Mouse (Mus musculus): ENCODE data around the gene Stk39. TPM values are rescaled to one million over a fixed set of nuclear protein-coding genes. Genes with fewer than 3 reads are reported as not detected.

The Stk39 gene
- polyA plus RNA-seq, 1 experiment from 2014 or later, result 45.1 TPM

DNA sequence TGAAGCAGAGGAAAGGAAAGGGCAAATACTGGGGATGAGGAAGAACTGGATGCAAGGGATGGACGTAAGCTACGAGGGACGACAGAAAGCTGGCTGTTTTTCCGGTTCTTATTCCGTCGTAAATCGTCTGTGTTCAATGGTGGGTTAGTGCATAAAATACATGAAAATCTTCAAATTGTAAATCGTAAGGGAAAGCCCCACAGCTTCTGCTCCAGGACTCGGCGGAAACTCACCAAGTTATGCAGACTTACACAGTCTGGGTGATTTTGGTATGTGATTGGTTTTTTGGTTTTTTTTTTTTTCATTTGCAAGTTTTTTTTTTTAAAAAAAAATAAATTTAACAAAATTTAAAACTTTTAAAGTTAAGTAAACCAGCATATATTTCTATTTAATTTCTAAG lies 24.0 kb downstream of the Stk39 start:
- peaks cover 2% of the 10 kb centered on the region; the same call in 1 of the 2 replicates for H3K4me1 ChIP-seq (replicated peaks; ENCODE audit: control insufficient read depth, insufficient read depth, low read length)
- no peak overlapping the region for H3K4me3 ChIP-seq (ENCODE audit: low read depth, low read length)
- ATAC-seq (replicated peaks; ENCODE audit: low FRiP score) (no peak), DNase-seq (ENCODE audit: low spot score) (no peak)
- H3K9me3 ChIP-seq (ENCODE audit: control insufficient read depth, low read length), result no peaks in the 10 kb centered on the region
- no peak overlapping the region for H3K27ac ChIP-seq (ENCODE audit: low read depth, low read length)
- no peak overlapping the region for H3K4me2 ChIP-seq (ENCODE audit: low read depth, low read length, severe bottlenecking)
- H3K27me3 ChIP-seq (ENCODE audit: control insufficient read depth, insufficient read depth, low read length), result no peaks in the 10 kb centered on the region
- no peaks in the 10 kb centered on the region; the same call in 1 of the 2 replicates for H3K36me3 ChIP-seq (ENCODE audit: control insufficient read depth, insufficient read depth, low read length)
- 96% methylated on average over 10 of the region's 10 CpGs for WGBS
- no peak overlapping the region for H3K9ac ChIP-seq (ENCODE audit: low read length)

DNA sequence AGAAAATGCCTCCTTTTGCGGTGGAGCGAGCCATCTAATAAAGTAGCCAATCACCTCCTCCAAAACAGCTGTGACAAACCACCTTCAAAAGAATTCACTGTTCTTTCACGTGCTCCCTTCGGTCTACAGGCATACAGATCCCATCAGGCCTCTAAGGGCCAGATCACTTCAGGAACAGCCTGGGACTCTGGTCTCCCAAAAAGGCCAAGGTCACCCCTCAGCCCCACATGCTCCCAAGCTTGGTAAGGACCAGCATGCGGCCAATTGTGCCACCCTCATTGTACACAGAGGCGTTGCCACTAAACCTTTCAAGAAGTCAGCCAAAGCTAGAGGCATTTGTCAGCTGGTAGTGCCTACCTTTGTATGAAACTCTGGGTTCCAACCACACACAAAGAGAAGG lies 28.9 kb downstream of the Stk39 start:
- Histone ChIP-seq H3K4me1 (replicated peaks; ENCODE audit: control insufficient read depth, insufficient read depth, low read length) (peaks cover 5% of the 10 kb centered on the region; the same call in 1 of the 2 replicates), H3K27ac (ENCODE audit: low read depth, low read length) (no peak overlapping the region), H3K4me2 (ENCODE audit: low read depth, low read length, severe bottlenecking) (no peak overlapping the region), H3K9ac (ENCODE audit: low read length) (no peak overlapping the region), H3K36me3 (ENCODE audit: control insufficient read depth, insufficient read depth, low read length) (no peaks in the 10 kb centered on the region; the same call in 1 of the 2 replicates), H3K27me3 (ENCODE audit: control insufficient read depth, insufficient read depth, low read length) (no peaks in the 10 kb centered on the region), H3K4me3 (ENCODE audit: low read depth, low read length) (no peak overlapping the region), H3K9me3 (ENCODE audit: control insufficient read depth, low read length) (no peaks in the 10 kb centered on the region)
- DNase-seq (ENCODE audit: low spot score), result no peak
- 71% methylated on average over 6 of the region's 6 CpGs for WGBS
- no peak for ATAC-seq (replicated peaks; ENCODE audit: low FRiP score)

DNA sequence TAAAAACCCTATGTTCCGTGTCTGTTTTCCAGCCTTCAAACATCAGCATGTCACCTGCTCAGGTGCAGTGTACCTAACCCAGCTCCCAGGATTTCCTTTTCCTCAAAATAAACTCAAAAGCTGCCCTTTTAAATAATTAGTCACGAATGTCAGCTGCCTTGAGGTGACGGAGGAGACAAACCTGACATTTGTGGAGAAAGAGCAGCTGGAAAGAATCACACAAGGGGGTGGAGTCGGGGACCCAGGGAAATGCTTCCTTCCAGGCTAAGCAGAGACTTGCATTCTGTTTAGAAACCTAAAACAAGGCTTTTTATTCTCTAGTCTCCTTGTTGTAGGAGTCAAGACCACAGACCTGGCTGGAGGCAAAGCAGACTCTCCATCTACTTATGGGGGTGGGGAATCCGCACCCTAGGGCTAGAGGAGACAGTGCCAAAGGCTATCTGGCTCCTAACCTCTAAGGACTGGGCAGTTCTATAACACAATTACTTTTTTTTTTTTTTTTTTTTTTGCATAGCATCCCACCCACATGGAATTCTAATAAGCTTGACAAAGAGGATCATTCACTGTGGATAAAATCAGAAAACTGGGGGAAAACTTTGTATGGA lies 29.9 kb downstream of the Stk39 start:
- ATAC-seq (replicated peaks; ENCODE audit: low FRiP score), result no peak
- no peak overlapping the region for H3K4me3 ChIP-seq (ENCODE audit: low read depth, low read length)
- H3K27me3 ChIP-seq (ENCODE audit: control insufficient read depth, insufficient read depth, low read length), result no peaks in the 10 kb centered on the region
- peaks cover 5% of the 10 kb centered on the region; the same call in 1 of the 2 replicates for H3K4me1 ChIP-seq (replicated peaks; ENCODE audit: control insufficient read depth, insufficient read depth, low read length)
- H3K4me2 ChIP-seq (ENCODE audit: low read depth, low read length, severe bottlenecking), result no peak overlapping the region
- 58% methylated on average over 5 of the region's 5 CpGs for WGBS
- no peak for DNase-seq (ENCODE audit: low spot score)
- no peaks in the 10 kb centered on the region; the same call in 1 of the 2 replicates for H3K36me3 ChIP-seq (ENCODE audit: control insufficient read depth, insufficient read depth, low read length)
- no peak overlapping the region for H3K27ac ChIP-seq (ENCODE audit: low read depth, low read length)
- H3K9me3 ChIP-seq (ENCODE audit: control insufficient read depth, low read length), result no peaks in the 10 kb centered on the region
- H3K9ac ChIP-seq (ENCODE audit: low read length), result no peak overlapping the region

DNA sequence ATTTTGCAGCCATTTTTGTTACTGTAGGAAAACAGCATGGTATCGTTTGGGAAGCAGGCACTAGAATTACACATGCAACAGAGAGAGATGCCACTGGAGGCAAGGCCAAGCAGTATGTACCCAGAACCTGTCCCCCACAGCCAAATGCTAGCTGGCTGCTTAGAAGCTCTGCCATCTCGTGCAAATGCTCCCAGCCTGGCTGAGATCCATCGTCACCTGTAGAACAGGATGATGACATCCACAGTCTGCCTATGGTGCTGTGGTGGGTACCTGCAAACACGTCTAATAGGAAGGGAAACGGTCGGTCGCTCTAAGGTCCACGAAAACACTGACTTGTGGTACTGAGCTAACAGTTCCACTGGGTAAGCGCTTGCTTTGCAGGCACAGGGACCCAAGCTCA lies 32.5 kb downstream of the Stk39 start:
- no peak overlapping the region for H3K4me3 ChIP-seq (ENCODE audit: low read depth, low read length)
- H3K27ac ChIP-seq (ENCODE audit: low read depth, low read length), result no peak overlapping the region
- H3K9me3 ChIP-seq (ENCODE audit: control insufficient read depth, low read length), result no peaks in the 10 kb centered on the region
- H3K9ac ChIP-seq (ENCODE audit: low read length), result no peak overlapping the region
- no peaks in the 10 kb centered on the region for H3K27me3 ChIP-seq (ENCODE audit: control insufficient read depth, insufficient read depth, low read length)
- peak; percentile 38 for DNase-seq (ENCODE audit: low spot score)
- H3K4me1 ChIP-seq (replicated peaks; ENCODE audit: control insufficient read depth, insufficient read depth, low read length), result peaks cover 12% of the 10 kb centered on the region; the same call in 1 of the 2 replicates
- H3K36me3 ChIP-seq (ENCODE audit: control insufficient read depth, insufficient read depth, low read length), result no peaks in the 10 kb centered on the region
- H3K4me2 ChIP-seq (ENCODE audit: low read depth, low read length, severe bottlenecking), result no peak overlapping the region
- no peak for ATAC-seq (replicated peaks; ENCODE audit: low FRiP score)
- WGBS, result 89% methylated on average over 9 of the region's 9 CpGs

DNA sequence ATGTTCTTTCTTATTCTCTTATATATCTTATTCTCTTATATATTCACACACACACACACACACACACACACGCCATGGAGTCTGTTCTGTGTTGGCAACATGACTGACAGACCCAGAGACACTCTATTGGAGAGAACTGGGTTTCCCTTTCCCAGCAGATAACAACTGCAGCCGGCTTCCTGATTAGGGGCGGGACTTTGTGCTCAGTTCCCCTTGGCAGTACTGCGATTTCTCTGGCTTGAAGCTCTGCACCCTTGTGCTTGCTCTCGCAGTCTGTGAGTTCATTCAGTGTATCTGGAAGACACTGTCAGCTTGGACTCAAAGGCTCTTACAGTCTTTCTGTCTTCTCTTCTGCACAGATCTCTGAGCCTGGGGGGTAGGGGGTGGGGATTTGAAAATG lies 34.1 kb downstream of the Stk39 start:
- no peak for ATAC-seq (replicated peaks; ENCODE audit: low FRiP score)

DNA sequence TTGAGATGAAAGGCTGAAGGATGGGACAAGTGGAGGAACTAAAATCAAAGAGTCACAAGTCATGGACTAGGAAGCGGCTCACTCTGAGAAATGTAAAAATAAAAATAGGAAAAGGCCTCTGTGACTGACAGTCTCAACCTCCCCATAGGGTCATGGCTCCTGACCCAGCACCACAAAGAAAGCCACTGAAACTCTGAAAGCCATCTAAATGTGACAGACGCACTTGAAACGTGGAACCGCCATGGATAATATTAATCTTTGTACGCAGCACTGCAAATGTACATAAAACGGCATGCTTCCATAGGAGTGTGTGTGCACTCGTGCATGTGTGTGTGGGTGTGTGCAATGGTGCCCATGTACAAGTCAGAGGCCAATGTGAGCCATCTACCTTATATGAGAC lies 34.9 kb downstream of the Stk39 start:
- Histone ChIP-seq H3K36me3 (ENCODE audit: control insufficient read depth, insufficient read depth, low read length) (no peaks in the 10 kb centered on the region), H3K4me2 (ENCODE audit: low read depth, low read length, severe bottlenecking) (no peak overlapping the region), H3K27ac (ENCODE audit: low read depth, low read length) (no peak overlapping the region), H3K9ac (ENCODE audit: low read length) (no peak overlapping the region), H3K27me3 (ENCODE audit: control insufficient read depth, insufficient read depth, low read length) (no peaks in the 10 kb centered on the region), H3K4me1 (replicated peaks; ENCODE audit: control insufficient read depth, insufficient read depth, low read length) (peaks cover 20% of the 10 kb centered on the region; the same call in 1 of the 2 replicates), H3K9me3 (ENCODE audit: control insufficient read depth, low read length) (no peaks in the 10 kb centered on the region), H3K4me3 (ENCODE audit: low read depth, low read length) (no peak overlapping the region)
- DNase-seq (ENCODE audit: low spot score), result no peak
- no peak for ATAC-seq (replicated peaks; ENCODE audit: low FRiP score)
- 88% methylated on average over 7 of the region's 7 CpGs for WGBS

More for the DNA sequence above, 34.1 kb downstream of the Stk39 start:
- Histone ChIP-seq H3K4me2 (ENCODE audit: low read depth, low read length, severe bottlenecking) (no peak overlapping the region), H3K4me3 (ENCODE audit: low read depth, low read length) (no peak overlapping the region), H3K9me3 (ENCODE audit: control insufficient read depth, low read length) (no peaks in the 10 kb centered on the region), H3K27me3 (ENCODE audit: control insufficient read depth, insufficient read depth, low read length) (no peaks in the 10 kb centered on the region), H3K27ac (ENCODE audit: low read depth, low read length) (no peak overlapping the region), H3K36me3 (ENCODE audit: control insufficient read depth, insufficient read depth, low read length) (no peaks in the 10 kb centered on the region), H3K4me1 (replicated peaks; ENCODE audit: control insufficient read depth, insufficient read depth, low read length) (peaks cover 19% of the 10 kb centered on the region; the same call in 1 of the 2 replicates), H3K9ac (ENCODE audit: low read length) (no peak overlapping the region)
- 79% methylated on average over 5 of the region's 5 CpGs for WGBS
- DNase-seq (ENCODE audit: low spot score), result no peak

DNA sequence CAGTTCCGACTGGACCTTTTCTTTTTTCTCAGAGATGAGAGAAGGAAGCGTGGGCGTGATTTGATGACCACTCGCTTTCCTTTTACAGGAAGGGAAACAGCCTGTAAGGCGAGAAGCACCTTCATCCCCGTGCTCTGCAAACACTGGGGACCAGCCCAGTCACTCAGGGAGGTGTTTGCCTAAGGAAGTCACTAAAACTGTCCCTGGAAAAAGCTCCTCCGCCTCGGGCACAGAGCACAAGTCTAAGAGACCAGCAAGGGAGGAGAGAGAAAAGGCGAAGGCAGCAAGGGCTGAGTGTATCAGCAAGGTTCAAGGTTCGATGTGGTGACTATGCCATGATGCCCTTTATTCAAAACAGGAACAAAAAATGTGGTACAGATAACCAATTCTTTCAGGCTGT lies 35.8 kb downstream of the Stk39 start:
- no peak overlapping the region for H3K9ac ChIP-seq (ENCODE audit: low read length)
- ATAC-seq (replicated peaks; ENCODE audit: low FRiP score), result no peak
- H3K27ac ChIP-seq (ENCODE audit: low read depth, low read length), result no peak overlapping the region
- H3K4me1 ChIP-seq (replicated peaks; ENCODE audit: control insufficient read depth, insufficient read depth, low read length), result peaks cover 20% of the 10 kb centered on the region; the same call in 1 of the 2 replicates
- DNase-seq (ENCODE audit: low spot score), result no peak
- no peaks in the 10 kb centered on the region for H3K36me3 ChIP-seq (ENCODE audit: control insufficient read depth, insufficient read depth, low read length)
- H3K4me2 ChIP-seq (ENCODE audit: low read depth, low read length, severe bottlenecking), result no peak overlapping the region
- no peak overlapping the region for H3K4me3 ChIP-seq (ENCODE audit: low read depth, low read length)
- WGBS, result 45% methylated on average over 10 of the region's 10 CpGs
- H3K27me3 ChIP-seq (ENCODE audit: control insufficient read depth, insufficient read depth, low read length), result no peaks in the 10 kb centered on the region
- no peaks in the 10 kb centered on the region for H3K9me3 ChIP-seq (ENCODE audit: control insufficient read depth, low read length)

DNA sequence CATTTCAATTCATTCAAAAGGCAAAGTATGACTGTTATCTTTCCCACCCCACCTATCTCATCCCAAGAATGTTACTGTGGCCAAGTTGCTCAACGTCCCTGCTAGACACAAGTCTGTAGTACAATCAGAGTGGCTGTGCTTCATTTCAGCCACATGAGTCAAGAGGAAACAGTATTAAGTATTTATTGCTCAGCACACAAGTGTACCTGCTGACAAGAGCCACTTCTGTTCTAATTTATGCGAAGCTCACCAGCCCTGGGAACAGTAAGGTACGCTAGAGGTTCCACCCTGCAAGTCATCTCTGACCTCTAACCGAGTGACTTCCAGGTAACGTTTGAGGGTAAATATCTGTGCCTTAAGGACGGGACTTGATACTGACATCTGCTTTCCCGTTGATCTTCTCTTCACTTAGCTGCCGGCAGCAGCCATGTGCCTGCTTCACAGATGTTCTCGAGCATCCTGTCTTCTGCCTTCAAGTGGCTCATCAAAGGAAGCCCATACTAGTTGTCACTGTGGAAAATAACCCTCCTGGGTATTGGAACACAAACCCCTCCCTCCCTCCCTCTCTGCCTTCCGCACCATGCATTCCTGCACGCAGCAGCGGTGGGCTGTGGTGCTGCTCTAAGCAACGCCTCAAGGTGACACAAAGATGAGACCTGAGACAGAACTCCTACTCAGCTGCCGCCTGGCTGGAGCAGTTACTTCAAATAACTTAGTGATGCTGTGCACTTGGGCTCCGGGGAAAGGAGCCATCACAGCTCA lies 36.4 kb downstream of the Stk39 start:
- no peak overlapping the region for H3K27ac ChIP-seq (ENCODE audit: low read depth, low read length)
- 22% methylated on average over 15 of the region's 15 CpGs for WGBS
- no peaks in the 10 kb centered on the region for H3K36me3 ChIP-seq (ENCODE audit: control insufficient read depth, insufficient read depth, low read length)
- peaks cover 20% of the 10 kb centered on the region; the same call in 1 of the 2 replicates for H3K4me1 ChIP-seq (replicated peaks; ENCODE audit: control insufficient read depth, insufficient read depth, low read length)
- H3K4me2 ChIP-seq (ENCODE audit: low read depth, low read length, severe bottlenecking), result no peak overlapping the region
- ATAC-seq (replicated peaks; ENCODE audit: low FRiP score) (peak; percentile 36; the same call in 1 of the 2 replicates), DNase-seq (ENCODE audit: low spot score) (no peak)
- no peak overlapping the region for H3K4me3 ChIP-seq (ENCODE audit: low read depth, low read length)
- H3K27me3 ChIP-seq (ENCODE audit: control insufficient read depth, insufficient read depth, low read length), result no peaks in the 10 kb centered on the region
- no peak overlapping the region for H3K9ac ChIP-seq (ENCODE audit: low read length)
- H3K9me3 ChIP-seq (ENCODE audit: control insufficient read depth, low read length), result no peaks in the 10 kb centered on the region

All from forebrain, embryonic 11.5 days (tissue).